Mouse (Mus musculus): ENCODE data around the gene Msrb3. TPM values are rescaled to one million over a fixed set of nuclear protein-coding genes. Genes with fewer than 3 reads are reported as not detected.

Gene Msrb3
- not detected for total RNA-seq (2023)

DNA sequence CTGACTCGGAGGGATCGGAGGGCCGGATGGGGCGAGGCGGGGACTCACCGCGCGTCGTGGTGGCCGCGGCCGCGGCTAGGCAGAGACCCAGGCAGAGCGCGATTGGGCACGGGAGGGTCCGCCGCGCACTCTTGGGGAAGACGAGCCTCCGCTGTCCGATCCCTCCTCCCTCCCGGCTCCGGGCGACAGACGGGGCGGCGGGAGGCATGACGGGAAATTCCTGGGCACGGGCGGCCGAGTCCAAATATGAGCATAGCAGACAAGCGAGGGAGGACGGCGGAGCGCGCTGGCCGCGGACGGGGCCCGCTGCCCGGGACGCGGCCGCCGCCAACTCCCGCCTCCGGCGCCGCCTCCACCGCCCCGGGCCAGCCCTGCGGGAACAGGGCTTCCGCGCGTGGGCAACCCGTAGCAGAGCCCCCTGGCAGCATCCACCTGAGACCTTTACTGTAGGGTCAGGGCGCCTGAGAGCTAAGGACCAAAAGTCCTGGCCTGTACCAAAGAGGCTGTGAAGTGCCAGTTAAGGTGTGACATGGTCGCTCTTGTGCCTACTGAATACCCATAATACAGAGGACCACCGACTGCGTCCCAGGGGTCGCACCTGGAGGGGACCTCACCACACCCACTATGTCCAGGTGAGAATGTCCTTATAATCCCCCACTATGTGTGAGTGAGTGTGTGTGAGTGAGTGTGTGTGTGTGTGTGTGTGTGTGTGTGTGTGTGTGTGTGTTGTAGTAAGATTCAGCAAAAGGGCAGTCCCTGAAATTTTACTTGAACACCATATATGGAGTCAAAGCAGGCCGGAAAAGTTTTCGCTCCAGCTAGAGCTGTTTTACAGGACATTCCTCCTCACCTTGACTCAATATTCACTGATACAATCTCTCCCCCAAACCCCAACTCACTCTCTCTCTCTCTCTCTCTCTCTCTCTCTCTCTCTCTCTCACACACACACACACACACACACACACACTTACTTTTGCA, at the start of gene Msrb3:
Gene Msrb3 (minus strand): TSS at position 317 of the 978 bp plus-strand sequence.

Other genes with a start within 250 kb of the Msrb3 start
- 48.7 TPM for gene Lemd3, start 80.2 kb upstream of the Msrb3 start, total RNA-seq (2023)
- not detected for gene Wif1, start 134.9 kb upstream of the Msrb3 start, total RNA-seq (2023)

All from CD4-positive naive resting alpha-beta T cell, adult 76 days (primary cell).